Mouse (Mus musculus): ENCODE measurements around the gene Fbxo10. TPM values are rescaled to one million over a fixed set of nuclear protein-coding genes. Genes with fewer than 3 reads are reported as not detected.
"Not testable (repeated sequence)": the region's sequence is repeated elsewhere in the genome, so short reads cannot be mapped to it uniquely, and the experiment has no call there.

Gene Fbxo10
- polyA plus RNA-seq, 1 experiment from 2014 or later: 20.0 TPM

DNA sequence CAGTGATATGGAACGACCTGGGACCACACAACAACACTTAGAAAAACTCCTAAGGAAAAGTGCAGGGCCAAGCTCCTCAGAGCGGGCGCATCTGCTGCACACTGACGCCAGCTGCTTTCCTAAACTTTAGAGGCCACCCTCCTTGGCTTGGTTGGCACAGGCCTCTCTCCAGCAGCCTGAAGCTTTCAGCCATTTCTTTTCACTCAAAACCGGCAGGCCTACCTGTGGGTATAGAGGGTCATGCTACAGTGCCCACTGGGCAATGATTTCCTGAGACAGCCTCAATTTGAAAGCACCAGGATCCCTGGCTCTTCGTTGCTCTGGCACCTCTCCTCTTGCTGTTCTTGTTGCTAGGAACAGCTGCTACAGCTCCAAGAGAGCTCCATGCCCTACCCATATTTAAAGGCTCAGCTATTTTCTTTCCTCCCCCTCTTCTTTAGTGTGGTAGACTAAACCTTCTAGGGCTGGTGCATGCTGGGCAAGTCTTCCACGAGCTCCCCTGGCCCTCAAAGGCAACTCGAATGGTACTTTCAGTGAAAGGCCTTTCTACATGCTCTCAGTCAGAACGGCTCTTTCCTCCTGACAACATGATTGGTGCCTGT is 37.0 kb downstream of the Fbxo10 start:
- 83% methylated on average over 9 of the region's 9 CpGs for WGBS
- Histone ChIP-seq H3K9me3 (no peaks in the 10 kb centered on the region), H3K4me3 (no peak overlapping the region), H3K4me2 (no peak overlapping the region), H3K36me3 (peaks cover 79% of the 10 kb centered on the region), H3K27me3 (no peaks in the 10 kb centered on the region), H3K9ac (no peak overlapping the region), H3K27ac (peak overlapping the region; percentile 8; the same call in 1 of the 2 replicates), H3K4me1 (no peaks in the 10 kb centered on the region)
- ATAC-seq (ENCODE audit: insufficient number of reproducible peaks, insufficient read depth, low FRiP score, low TSS enrichment, low read depth): no peak

DNA sequence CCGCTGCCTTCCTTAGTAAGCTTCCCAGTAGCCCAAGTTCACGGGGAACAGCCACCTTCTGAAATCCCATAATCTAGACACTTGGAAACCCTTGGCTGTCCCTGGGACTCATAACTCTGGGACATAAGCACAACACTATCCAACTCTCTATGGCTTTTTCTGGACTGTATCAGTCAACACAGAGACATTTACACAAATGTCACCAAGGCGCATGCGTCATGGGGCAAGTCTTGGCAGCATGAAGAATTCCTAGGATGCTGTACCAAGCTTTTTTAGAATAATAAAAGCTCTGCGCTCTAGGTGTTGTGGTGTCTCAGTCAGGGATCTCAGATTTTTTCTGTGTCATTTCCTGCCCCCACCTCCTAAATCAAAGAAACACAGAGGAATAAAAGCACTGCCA is 37.7 kb downstream of the Fbxo10 start:
- Histone ChIP-seq H3K9me3 (no peaks in the 10 kb centered on the region), H3K4me2 (no peak overlapping the region), H3K4me3 (no peak overlapping the region), H3K27me3 (no peaks in the 10 kb centered on the region), H3K9ac (no peak overlapping the region), H3K4me1 (no peaks in the 10 kb centered on the region), H3K36me3 (peaks cover 83% of the 10 kb centered on the region), H3K27ac (no peak overlapping the region)
- WGBS: 93% methylated on average over 5 of the region's 5 CpGs
- ATAC-seq (ENCODE audit: insufficient number of reproducible peaks, insufficient read depth, low FRiP score, low TSS enrichment, low read depth): no peak

DNA sequence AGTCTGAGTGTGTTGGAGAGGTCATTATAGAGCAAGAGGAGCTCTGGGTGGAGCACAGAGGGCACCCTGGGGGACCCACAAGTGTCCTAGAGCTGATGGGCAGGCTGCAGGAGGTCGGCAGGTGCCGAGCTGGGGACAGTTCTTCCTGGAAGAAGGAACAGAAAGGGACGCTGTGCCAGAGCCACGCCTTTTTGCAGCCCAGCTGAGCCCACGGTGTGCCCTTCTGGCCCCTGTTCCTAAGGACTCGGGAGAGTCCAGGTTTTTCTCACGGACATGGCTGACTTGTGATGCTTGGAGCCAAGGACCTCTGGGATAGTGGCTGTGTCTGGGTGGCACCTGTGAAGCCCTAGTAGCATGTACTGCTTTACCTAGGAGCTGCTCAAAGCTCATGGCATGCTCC is 43.6 kb downstream of the Fbxo10 start:
- Histone ChIP-seq H3K4me3 (no peak overlapping the region), H3K4me1 (no peaks in the 10 kb centered on the region), H3K27me3 (no peaks in the 10 kb centered on the region), H3K4me2 (no peak overlapping the region), H3K9me3 (no peaks in the 10 kb centered on the region), H3K36me3 (peaks cover 84% of the 10 kb centered on the region), H3K27ac (no peak overlapping the region), H3K9ac (no peak overlapping the region)
- ATAC-seq (ENCODE audit: insufficient number of reproducible peaks, insufficient read depth, low FRiP score, low TSS enrichment, low read depth): no peak
- 76% methylated on average over 7 of the region's 7 CpGs for WGBS

DNA sequence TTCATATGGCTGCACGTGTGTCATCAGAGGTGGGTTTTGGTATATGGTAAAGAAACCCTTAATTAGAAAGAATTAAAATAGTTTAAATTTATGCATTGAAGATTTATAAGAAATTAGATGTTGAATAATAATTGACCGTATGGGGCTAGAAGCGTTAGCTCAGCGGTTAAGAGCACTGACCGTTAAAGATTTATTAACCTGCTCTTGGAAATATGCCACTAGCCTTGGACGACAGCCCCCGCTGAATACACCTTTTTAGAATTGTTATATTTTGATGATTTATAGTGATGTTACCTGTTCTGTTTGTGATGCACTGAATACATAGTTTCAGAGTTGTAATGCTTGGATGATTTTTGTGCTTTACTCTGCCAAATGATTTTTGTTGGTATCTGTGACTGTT is 44.9 kb downstream of the Fbxo10 start:
- not testable (repeated sequence) for ATAC-seq (ENCODE audit: insufficient number of reproducible peaks, insufficient read depth, low FRiP score, low TSS enrichment, low read depth); H3K9ac ChIP-seq; H3K4me1 ChIP-seq; H3K27ac ChIP-seq; H3K27me3 ChIP-seq; H3K4me2 ChIP-seq; H3K4me3 ChIP-seq; H3K9me3 ChIP-seq
- WGBS: 91% methylated on average over 7 of the region's 7 CpGs
- H3K36me3 ChIP-seq: peaks cover 84% of the 10 kb centered on the region

DNA sequence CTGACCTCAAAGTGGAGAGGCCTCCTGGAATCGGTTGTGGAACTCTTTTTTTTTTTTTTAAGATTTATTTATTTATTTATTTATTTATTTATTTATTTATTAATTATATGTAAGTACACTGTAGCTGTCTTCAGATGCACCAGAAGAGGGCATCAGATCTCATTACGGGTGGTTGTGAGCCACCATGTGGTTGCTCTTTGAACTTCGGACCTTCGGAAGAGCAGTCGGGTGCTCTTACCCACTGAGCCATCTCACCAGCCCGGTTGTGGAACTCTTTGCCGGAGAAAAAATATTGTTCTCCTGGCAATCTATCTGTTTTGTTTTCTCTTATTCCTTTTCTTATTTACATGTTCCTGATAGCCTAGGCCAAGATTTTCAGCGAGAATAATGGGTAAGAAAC is 45.5 kb downstream of the Fbxo10 start:
- not testable (repeated sequence) for H3K9ac ChIP-seq; ATAC-seq (ENCODE audit: insufficient number of reproducible peaks, insufficient read depth, low FRiP score, low TSS enrichment, low read depth); H3K27me3 ChIP-seq; H3K27ac ChIP-seq; H3K4me1 ChIP-seq; H3K4me3 ChIP-seq; H3K9me3 ChIP-seq; H3K4me2 ChIP-seq
- 53% methylated on average over 8 of the region's 8 CpGs for WGBS
- H3K36me3 ChIP-seq: peaks cover 84% of the 10 kb centered on the region

DNA sequence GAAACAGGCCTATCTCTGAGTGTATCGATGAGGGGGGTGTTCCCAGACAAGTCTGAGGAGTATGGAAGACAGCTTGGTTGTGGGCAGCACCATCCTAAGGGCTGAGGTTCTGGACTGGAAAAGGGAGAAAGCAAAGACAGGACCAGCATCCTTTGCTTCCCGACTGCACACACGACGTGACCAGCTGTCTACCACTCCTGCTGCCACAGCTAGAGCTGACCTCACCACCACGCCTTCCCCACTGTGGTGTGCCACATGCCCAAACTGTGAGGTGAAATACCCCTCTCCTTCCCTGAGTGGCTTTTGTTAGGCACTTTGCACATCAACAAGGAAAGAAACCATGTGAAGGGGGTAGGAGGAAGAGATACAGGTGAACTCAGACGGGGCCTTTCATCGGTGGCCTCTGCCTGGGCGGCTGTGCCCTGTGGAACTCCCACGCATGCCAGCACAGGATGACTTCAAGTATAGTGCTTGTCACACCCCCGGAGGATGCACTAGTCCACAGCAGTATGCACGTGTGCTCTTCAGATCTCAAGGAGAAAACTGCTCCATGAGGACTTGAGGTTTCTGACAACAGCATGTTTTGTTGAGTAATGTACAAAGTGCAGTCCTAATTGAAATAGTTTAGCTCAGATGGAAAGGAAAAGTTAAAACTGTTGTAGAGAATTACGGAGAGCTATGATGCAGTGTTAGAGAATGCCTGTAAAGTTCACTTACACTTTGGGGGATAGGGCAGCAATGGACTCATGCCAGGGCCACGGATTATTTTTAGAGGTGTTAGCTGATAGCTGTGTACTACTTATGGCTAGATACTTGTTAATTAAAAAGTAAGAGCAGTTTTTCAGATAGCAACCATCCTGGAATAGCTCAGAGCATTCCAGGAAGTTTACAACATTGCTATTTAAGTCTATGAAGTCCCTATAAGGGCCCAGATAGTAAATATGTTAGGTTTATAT is 46.7 kb downstream of the Fbxo10 start:
- H3K27me3 ChIP-seq: no peaks in the 10 kb centered on the region
- no peak overlapping the region for H3K4me2 ChIP-seq
- H3K36me3 ChIP-seq: peaks cover 84% of the 10 kb centered on the region
- H3K4me1 ChIP-seq: no peaks in the 10 kb centered on the region
- 90% methylated on average over 13 of the region's 13 CpGs for WGBS
- no peak overlapping the region for H3K9ac ChIP-seq
- H3K27ac ChIP-seq: no peak overlapping the region
- ATAC-seq (ENCODE audit: insufficient number of reproducible peaks, insufficient read depth, low FRiP score, low TSS enrichment, low read depth): no peak
- H3K4me3 ChIP-seq: no peak overlapping the region
- H3K9me3 ChIP-seq: no peaks in the 10 kb centered on the region

DNA sequence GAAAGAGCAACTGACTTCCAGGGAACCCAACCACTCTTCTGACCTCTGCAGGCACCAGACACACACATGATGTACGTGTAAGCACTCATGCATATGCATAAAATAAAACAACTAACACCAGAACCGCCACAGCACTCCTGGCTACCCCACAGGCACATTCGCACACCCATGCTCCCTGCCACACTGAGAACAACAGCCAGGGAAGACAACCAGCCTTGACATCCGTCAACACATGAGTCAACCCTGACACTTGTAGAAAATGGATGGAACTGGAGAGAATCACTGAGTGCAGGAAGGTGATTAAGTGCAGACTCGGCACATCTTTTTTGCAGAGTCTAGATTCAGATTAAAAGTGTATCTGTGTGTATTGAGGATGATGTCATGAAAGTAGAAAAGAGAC is 47.8 kb downstream of the Fbxo10 start:
- H3K27me3 ChIP-seq: no peaks in the 10 kb centered on the region
- ATAC-seq (ENCODE audit: insufficient number of reproducible peaks, insufficient read depth, low FRiP score, low TSS enrichment, low read depth): no peak
- 84% methylated on average over 5 of the region's 5 CpGs for WGBS
- H3K4me3 ChIP-seq: no peak overlapping the region
- H3K9me3 ChIP-seq: no peaks in the 10 kb centered on the region
- no peak overlapping the region for H3K4me2 ChIP-seq
- peaks cover 86% of the 10 kb centered on the region for H3K36me3 ChIP-seq
- H3K4me1 ChIP-seq: no peaks in the 10 kb centered on the region
- no peak overlapping the region for H3K9ac ChIP-seq
- H3K27ac ChIP-seq: no peak overlapping the region

DNA sequence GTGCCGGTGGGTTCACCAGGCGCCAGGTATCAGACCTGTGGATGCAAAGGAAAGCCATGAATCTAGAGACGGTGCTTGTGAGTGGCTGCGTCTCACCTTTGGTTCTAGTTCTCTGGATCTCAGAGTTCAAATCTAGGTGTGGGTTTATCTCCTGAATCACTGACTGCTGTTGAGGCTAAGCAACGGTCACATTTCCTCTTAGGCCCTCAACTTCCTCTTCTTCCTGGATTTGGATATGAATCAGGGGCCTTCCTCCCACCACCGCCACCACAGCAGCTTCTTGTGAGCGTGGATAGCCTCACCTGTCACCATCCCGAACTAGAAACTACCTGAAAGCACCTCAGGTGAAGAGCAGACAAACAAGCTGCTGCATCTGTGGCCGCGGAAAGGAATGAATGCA is 48.4 kb downstream of the Fbxo10 start:
- H3K9ac ChIP-seq: no peak overlapping the region
- no peaks in the 10 kb centered on the region for H3K9me3 ChIP-seq
- no peak overlapping the region for H3K4me3 ChIP-seq
- no peak overlapping the region for H3K4me2 ChIP-seq
- no peak for ATAC-seq (ENCODE audit: insufficient number of reproducible peaks, insufficient read depth, low FRiP score, low TSS enrichment, low read depth)
- 88% methylated on average over 10 of the region's 10 CpGs for WGBS
- no peaks in the 10 kb centered on the region for H3K4me1 ChIP-seq
- peaks cover 86% of the 10 kb centered on the region for H3K36me3 ChIP-seq
- H3K27me3 ChIP-seq: no peaks in the 10 kb centered on the region
- no peak overlapping the region for H3K27ac ChIP-seq

DNA sequence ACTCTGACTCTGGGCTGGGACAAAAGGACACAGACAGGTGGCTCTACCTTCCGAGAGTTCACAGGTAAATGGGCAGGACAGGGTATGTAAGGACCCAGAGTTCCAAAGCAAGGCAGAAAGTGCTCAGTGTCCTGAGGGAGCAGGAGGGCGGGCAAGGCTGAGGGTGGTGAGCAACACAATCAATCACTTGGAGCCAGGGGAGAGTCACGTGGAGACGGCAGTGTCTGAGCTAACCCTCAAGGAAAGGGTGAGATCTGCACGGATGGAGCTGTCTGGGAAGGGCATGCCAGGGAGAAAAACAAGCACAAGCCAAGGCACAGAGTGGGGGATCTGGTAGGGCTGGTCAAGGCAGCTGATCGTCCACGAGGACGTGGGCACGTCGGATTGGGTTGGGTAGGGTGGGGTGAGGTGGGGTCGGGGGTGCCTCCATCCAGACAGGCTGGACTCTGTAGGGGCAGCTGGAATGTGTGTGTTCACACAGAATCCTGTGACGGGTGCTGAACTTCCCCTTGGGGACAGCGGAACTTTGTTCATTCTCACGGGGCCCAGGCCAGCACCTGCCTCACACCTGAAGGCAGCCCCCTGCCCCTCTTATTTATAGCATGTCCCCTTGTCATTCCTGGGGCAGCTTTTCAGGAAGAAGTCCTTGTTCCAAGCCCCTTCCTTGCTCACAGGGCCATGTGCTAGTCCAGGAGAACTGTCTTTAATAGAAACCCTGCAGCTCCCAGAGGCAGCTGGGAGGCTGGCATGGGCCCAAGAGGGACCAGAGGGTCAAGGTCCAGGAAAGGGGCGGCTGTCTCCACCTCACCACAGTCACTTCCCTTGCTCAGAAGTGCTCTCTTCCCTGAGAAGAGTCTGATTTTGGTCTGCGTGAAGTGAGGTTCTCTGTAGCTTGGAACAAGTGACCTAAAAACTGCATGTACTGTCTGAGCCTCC is 49.4 kb downstream of the Fbxo10 start:
- Histone ChIP-seq H3K4me3 (no peak overlapping the region), H3K9ac (no peak overlapping the region), H3K4me2 (no peak overlapping the region), H3K27me3 (no peaks in the 10 kb centered on the region), H3K36me3 (peaks cover 86% of the 10 kb centered on the region), H3K9me3 (no peaks in the 10 kb centered on the region), H3K4me1 (no peaks in the 10 kb centered on the region), H3K27ac (no peak overlapping the region)
- no peak for ATAC-seq (ENCODE audit: insufficient number of reproducible peaks, insufficient read depth, low FRiP score, low TSS enrichment, low read depth)
- 79% methylated on average over 16 of the region's 16 CpGs for WGBS

DNA sequence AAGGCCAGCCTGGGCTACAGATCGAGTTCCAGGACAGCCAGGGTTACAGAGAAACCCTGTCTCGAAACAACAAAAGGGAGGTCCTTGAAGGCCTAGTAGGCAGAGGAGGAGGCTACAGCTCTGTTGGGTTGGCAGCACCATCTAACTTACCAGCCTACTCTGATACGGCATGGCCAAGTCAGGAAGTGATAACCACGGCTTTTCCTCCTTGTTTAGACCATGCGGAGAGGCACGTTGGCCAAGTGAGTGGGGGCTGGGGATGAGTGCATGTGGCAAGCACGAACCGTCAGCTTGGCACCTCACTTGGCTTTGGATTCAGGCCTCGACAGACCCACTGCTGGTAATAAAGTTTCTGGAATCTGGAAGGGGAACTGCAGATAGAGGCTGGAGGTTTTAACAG is 51.8 kb downstream of the Fbxo10 start:
- H3K9me3 ChIP-seq: no peaks in the 10 kb centered on the region
- no peak overlapping the region for H3K9ac ChIP-seq
- no peak for ATAC-seq (ENCODE audit: insufficient number of reproducible peaks, insufficient read depth, low FRiP score, low TSS enrichment, low read depth)
- no peak overlapping the region for H3K27ac ChIP-seq
- no peak overlapping the region for H3K4me3 ChIP-seq
- H3K4me1 ChIP-seq: no peaks in the 10 kb centered on the region
- H3K4me2 ChIP-seq: no peak overlapping the region
- H3K36me3 ChIP-seq: peaks cover 94% of the 10 kb centered on the region
- 86% methylated on average over 9 of the region's 9 CpGs for WGBS
- H3K27me3 ChIP-seq: no peaks in the 10 kb centered on the region

DNA sequence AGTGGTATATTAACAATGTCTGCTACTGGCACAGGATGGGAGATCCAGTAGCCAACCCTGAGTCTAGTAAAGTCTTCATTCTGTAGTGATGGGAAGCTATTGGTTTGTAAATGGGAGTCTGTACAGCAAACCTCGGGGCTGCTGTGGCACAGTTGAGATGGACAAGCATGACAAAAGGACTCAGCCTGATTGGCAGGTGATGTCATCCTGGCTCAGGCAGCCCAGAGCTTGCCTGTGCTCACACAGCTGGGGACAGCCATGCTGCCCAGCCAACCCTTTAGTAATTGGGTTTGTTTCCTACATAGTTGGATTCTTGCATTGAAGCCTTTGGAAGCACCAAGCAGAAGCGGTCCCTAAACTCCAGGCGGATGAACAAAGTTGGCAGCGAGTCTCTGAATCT is 57.9 kb downstream of the Fbxo10 start:
- H3K9ac ChIP-seq: no peak overlapping the region
- H3K4me1 ChIP-seq: no peaks in the 10 kb centered on the region
- H3K4me3 ChIP-seq: no peak overlapping the region
- ATAC-seq (ENCODE audit: insufficient number of reproducible peaks, insufficient read depth, low FRiP score, low TSS enrichment, low read depth): no peak
- H3K27me3 ChIP-seq: no peaks in the 10 kb centered on the region
- no peak overlapping the region for H3K27ac ChIP-seq
- 93% methylated on average over 4 of the region's 4 CpGs for WGBS
- H3K9me3 ChIP-seq: no peaks in the 10 kb centered on the region
- peaks cover 78% of the 10 kb centered on the region for H3K36me3 ChIP-seq
- no peak overlapping the region for H3K4me2 ChIP-seq

All from embryonic facial prominence, embryonic 13.5 days (tissue).